Mouse (Mus musculus) liver, embryonic 16.5 days (tissue): Measurements from ENCODE around the gene Haus8. TPM values are rescaled to one million over a fixed set of nuclear protein-coding genes. Genes with fewer than 3 reads are reported as not detected.
"Not testable (repeated sequence)": the region's sequence is repeated elsewhere in the genome, so short reads cannot be mapped to it uniquely, and the experiment has no call there.

Source experiments
- ATAC-seq: fragments of 200-750 bp; cut with Nextera tagmentation; 2 replicates; pipeline ENCODE4 v1.8.0; 2017; ENCODE audit warnings: low read depth, mild to moderate bottlenecking, moderate number of reproducible peaks, moderate library complexity
- H3K27ac ChIP-seq: fragments of 300-500 bp; sonication (generic); 2 replicates; pipeline ENCODE4 v1.5.1; 2014; ENCODE audit warnings: mild to moderate bottlenecking, low read length
- H3K27me3 ChIP-seq: fragments of 300-500 bp; sonication (generic); 2 replicates; pipeline ENCODE4 v1.6.1; 2014; ENCODE audit warnings: low read depth, low read length, mixed read lengths; ENCODE audit not compliant: control insufficient read depth, insufficient read depth
- H3K36me3 ChIP-seq: fragments of 300-500 bp; sonication (generic); 2 replicates; pipeline ENCODE4 v1.6.1; 2014; ENCODE audit warnings: mild to moderate bottlenecking; ENCODE audit not compliant: control insufficient read depth, insufficient read depth
- H3K4me1 ChIP-seq: fragments of 300-500 bp; sonication (generic); 2 replicates; pipeline ENCODE4 v1.6.1; 2014; ENCODE audit warnings: low read depth, low read length, mixed read lengths; ENCODE audit not compliant: control insufficient read depth
- H3K4me2 ChIP-seq: fragments of 300-500 bp; sonication (generic); 2 replicates; pipeline ENCODE4 v1.6.1; 2014; ENCODE audit warnings: low read depth, low read length, mixed read lengths
- H3K4me3 ChIP-seq: fragments of 300-500 bp; sonication (generic); 2 replicates; pipeline ENCODE4 v1.5.1; 2014; ENCODE audit warnings: low read depth, mild to moderate bottlenecking, low read length
- H3K9ac ChIP-seq: fragments of 300-500 bp; sonication (generic); 2 replicates; pipeline ENCODE4 v1.6.1; 2014; ENCODE audit warnings: low read depth, low read length
- H3K9me3 ChIP-seq: fragments of 300-500 bp; sonication (generic); replicated peaks from 2 replicates; pipeline ENCODE4 v1.6.1; 2016; ENCODE audit warnings: low read length; ENCODE audit not compliant: control insufficient read depth
- WGBS: fragments of 180-500 bp; shearing (Covaris S2); extraction: QIAGEN DNeasy Blood & Tissue Kit; methylation state at CpG from one replicate; pipeline ENCODE4 v1.1.7; 2014; ENCODE audit not compliant: insufficient replicate concordance; 5-methylcytosine and 5-hydroxymethylcytosine counted together
- polyA plus RNA-seq: library from polyadenylated mRNA; unstranded; fragments of >200 nt; fragmentation: Nextera tagmentation; extraction: Ambion mirVana; gene quantifications from 2 replicates; pipeline ENCODE4 v1.2.1, GENCODE M21; 2015

Gene Haus8
- polyA plus RNA-seq, result 42.8 and 47.1 TPM in 2 replicates

DNA sequence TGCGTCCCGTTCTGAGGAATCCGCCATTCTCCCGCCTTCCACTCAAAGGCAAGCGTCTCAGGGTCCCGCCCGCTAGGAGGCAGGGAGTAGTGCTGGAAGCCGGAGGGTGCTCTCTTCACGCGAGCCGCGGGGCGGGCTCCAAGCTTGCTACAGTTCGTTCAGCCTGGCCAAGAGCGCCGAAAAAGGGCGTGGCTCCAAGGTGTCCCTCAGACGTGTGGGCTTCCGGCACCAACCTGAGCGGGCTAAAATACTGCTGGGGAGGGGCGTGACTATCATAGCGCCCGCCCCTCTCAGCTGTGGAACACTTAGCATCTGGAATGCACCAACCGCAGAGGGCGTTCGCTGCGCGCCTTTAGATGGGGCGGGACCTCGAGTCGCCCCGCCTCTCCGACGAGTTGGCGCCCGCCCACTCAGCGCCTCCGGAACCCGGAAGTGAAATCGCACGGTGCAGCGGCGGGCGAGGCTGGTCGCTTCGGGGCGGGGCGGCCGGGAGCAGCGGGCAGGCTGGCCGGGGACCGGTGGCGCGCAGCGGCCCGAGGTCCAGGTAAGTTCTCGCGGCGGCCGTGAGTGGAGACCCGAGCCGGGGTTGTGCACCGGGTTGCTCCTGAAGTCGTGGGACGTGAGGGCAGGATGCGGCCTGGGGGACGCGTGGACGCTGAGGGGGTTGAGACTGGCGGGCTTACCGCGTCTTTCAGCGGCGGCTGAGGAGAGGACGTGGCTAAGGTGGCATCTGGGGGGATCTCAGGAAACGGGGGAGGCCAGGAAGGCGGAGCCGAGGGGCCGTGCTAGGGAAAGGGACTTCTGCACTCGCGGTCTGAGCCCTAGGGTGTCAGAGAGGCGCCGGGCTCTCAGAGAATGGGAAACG is at the start of gene Haus8, which contains the start of gene Myo9b:
Gene Haus8 (minus strand): TSS at position 649 of the 865 bp plus-strand sequence.
Gene Myo9b (plus strand): TSS at position 429 of the 865 bp plus-strand sequence.
- under 1% methylated on average over 79 of the region's 84 CpGs for WGBS

DNA sequence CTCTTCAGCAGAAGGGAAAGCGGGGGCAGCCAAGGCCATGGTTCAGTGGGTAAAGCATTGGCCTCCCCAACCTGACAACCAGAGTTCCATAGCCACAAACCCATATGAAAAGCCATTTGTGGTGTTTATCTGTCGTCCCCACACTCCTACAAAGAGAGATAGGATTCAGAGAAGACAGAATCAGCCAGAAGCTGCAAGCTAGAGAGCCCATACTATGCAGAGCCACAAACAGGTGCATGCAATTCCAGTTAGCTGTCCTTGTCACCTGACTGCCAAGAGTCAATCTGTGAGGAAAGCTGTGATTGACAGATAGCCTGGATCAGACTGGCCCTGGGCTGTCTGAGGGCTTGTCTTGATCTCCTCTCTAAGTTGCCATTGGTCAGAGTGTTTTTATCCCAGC is 47.0 kb upstream of the Haus8 start:
- not testable (repeated sequence) for H3K27me3 ChIP-seq, ATAC-seq
- H3K4me1 ChIP-seq, result peaks cover 19% of the 10 kb centered on the region

More for the DNA sequence above, at the start of gene Haus8, which contains the start of gene Myo9b:
- ATAC-seq, result peak; percentile 94
- no peaks in the 10 kb centered on the region; the same call in 1 of the 2 replicates for H3K36me3 ChIP-seq
- H3K4me2 ChIP-seq, result peak within 1 kb of the TSS; percentile 92
- H3K27ac ChIP-seq, result peak within 1 kb of the TSS; percentile 94
- peaks cover 26% of the 10 kb centered on the region for H3K4me1 ChIP-seq
- no peaks in the 10 kb centered on the region for H3K27me3 ChIP-seq
- peak within 1 kb of the TSS; percentile 87 for H3K4me3 ChIP-seq
- no peaks in the 10 kb centered on the region for H3K9me3 ChIP-seq
- H3K9ac ChIP-seq, result peak within 1 kb of the TSS; percentile 88

GRCm38 (mm10) chr8:71318610-71319009 is 45.9 kb upstream of the Haus8 start:
- H3K27me3 ChIP-seq, H3K9me3 ChIP-seq, H3K4me2 ChIP-seq, H3K4me3 ChIP-seq, H3K27ac ChIP-seq, H3K9ac ChIP-seq, ATAC-seq: not testable (repeated sequence)
- H3K4me1 ChIP-seq, result peaks cover 29% of the 10 kb centered on the region
- 86% methylated on average over 5 of the region's 5 CpGs for WGBS
- peaks cover 15% of the 10 kb centered on the region for H3K36me3 ChIP-seq

More for the DNA sequence above, 47.0 kb upstream of the Haus8 start:
- H3K9me3 ChIP-seq, H3K9ac ChIP-seq, H3K4me2 ChIP-seq, H3K4me3 ChIP-seq, H3K27ac ChIP-seq: not testable (repeated sequence)
- 56% methylated on average over 2 of the region's 2 CpGs for WGBS
- H3K36me3 ChIP-seq, result peaks cover 19% of the 10 kb centered on the region

- Histone ChIP-seq H3K9me3 (no peaks in the 10 kb centered on the region), H3K4me1 (peaks cover 45% of the 10 kb centered on the region), H3K4me2 (no peak overlapping the region), H3K27me3 (no peaks in the 10 kb centered on the region), H3K4me3 (no peak overlapping the region), H3K27ac (peak overlapping the region; percentile 14), H3K36me3 (peaks cover 3% of the 10 kb centered on the region; the same call in 1 of the 2 replicates), H3K9ac (no peak overlapping the region)
- ATAC-seq, result peak; percentile 30
Measured at GRCm38 (mm10) chr8:71316486-71317031, 43.8 kb upstream of the Haus8 start.

- ATAC-seq, result no peak
- Histone ChIP-seq H3K27ac (0 out of 2 replicates have a peak overlapping the region, but pooled peaks have one; percentile 22), H3K9me3 (no peaks in the 10 kb centered on the region), H3K4me2 (no peak overlapping the region), H3K27me3 (no peaks in the 10 kb centered on the region), H3K9ac (no peak overlapping the region), H3K4me1 (peaks cover 45% of the 10 kb centered on the region), H3K36me3 (peaks cover 3% of the 10 kb centered on the region; the same call in 1 of the 2 replicates), H3K4me3 (no peak overlapping the region)
- 76% methylated on average over 5 of the region's 5 CpGs for WGBS
Measured at GRCm38 (mm10) chr8:71315972-71316371, 43.2 kb upstream of the Haus8 start.

- peak overlapping the region; percentile 83 for H3K27ac ChIP-seq
- peak overlapping the region; percentile 47 for H3K4me2 ChIP-seq
- H3K4me3 ChIP-seq, result no peak overlapping the region
Measured at GRCm38 (mm10) chr8:71313951-71314350, 41.2 kb upstream of the Haus8 start.

GRCm38 (mm10) chr8:71312700-71313099 is 40.0 kb upstream of the Haus8 start:
- peaks cover 49% of the 10 kb centered on the region for H3K4me1 ChIP-seq
- no peaks in the 10 kb centered on the region for H3K9me3 ChIP-seq
- H3K27me3 ChIP-seq, result no peaks in the 10 kb centered on the region
- H3K27ac ChIP-seq, result peak overlapping the region; percentile 26
- 58% methylated on average over 1 of the region's 1 CpGs for WGBS
- H3K36me3 ChIP-seq, result peaks cover 3% of the 10 kb centered on the region; the same call in 1 of the 2 replicates
- H3K4me2 ChIP-seq, result no peak overlapping the region
- H3K4me3 ChIP-seq, result no peak overlapping the region
- no peak overlapping the region for H3K9ac ChIP-seq
- peak; percentile 76 for ATAC-seq

More at GRCm38 (mm10) chr8:71313951-71314350, 41.2 kb upstream of the Haus8 start:
- 36% methylated on average over 2 of the region's 2 CpGs for WGBS
- Histone ChIP-seq H3K9me3 (no peaks in the 10 kb centered on the region), H3K27me3 (no peaks in the 10 kb centered on the region), H3K36me3 (peaks cover 3% of the 10 kb centered on the region; the same call in 1 of the 2 replicates), H3K4me1 (peaks cover 45% of the 10 kb centered on the region), H3K9ac (peak overlapping the region; percentile 35)
- peak; percentile 76 for ATAC-seq

DNA sequence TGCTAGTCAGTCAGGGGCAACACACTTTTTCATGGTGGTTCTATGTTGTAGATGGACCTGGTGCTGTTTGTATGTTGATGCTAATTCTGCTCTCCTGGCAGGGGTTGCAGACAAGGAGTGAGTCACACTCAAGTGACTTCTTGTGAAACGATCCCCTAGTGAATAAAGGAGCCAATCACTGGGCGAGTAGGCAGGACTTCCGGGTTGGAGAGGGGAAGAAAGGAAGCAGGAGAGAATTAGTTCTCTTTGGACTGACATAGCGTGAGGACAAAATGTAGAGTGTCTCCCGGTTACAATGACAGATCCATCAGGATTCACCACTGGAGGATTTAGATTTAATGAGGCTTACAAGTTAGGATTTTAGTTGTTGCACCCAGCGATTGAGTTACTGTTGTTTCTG is 37.7 kb upstream of the Haus8 start:
- ATAC-seq, result no peak
- peaks cover 36% of the 10 kb centered on the region for H3K4me1 ChIP-seq
- H3K27me3 ChIP-seq, result no peaks in the 10 kb centered on the region
- H3K9ac ChIP-seq, result no peak overlapping the region
- H3K4me3 ChIP-seq, result no peak overlapping the region
- WGBS, result 60% methylated on average over 6 of the region's 6 CpGs
- H3K9me3 ChIP-seq, result no peaks in the 10 kb centered on the region
- H3K27ac ChIP-seq, result peak overlapping the region; percentile 22; the same call in 1 of the 2 replicates
- H3K4me2 ChIP-seq, result no peak overlapping the region
- no peaks in the 10 kb centered on the region for H3K36me3 ChIP-seq
